Mouse (Mus musculus) lung, postnatal 10 days (tissue): ENCODE measurements at regions not wholly inside any gene's neighbourhood (a gene's known extent, or its start where the extent isn't known, plus 50 kb on each side); places are given as distances from the start of the nearest gene placed in this dataset.

Experiments
- DNase-seq: peaks from one replicate; pipeline ENCODE4 v3.0.0; 2021

GRCm38 (mm10) chr3:107387314-107388087, 54.0 kb upstream of the Rbm15 start:
- no peak for DNase-seq

GRCm38 (mm10) chr3:107386432-107386831, 53.0 kb upstream of the Rbm15 start:
- peak; percentile 20 for DNase-seq
